Mouse (Mus musculus): ENCODE data around the gene Efhc1. TPM values are rescaled to one million over a fixed set of nuclear protein-coding genes. Genes with fewer than 3 reads are reported as not detected.

Efhc1 gene
- total RNA-seq, 1 experiment from 2014 or later: 1.7 TPM

GRCm38 (mm10) chr1:21007941-21008701 lies 56.7 kb downstream of the Efhc1 start:
- no peak for DNase-seq

GRCm38 (mm10) chr1:21008891-21009290 lies 57.5 kb downstream of the Efhc1 start:
- DNase-seq: peak; percentile 66

GRCm38 (mm10) chr1:21010282-21010800 lies 58.9 kb downstream of the Efhc1 start:
- no peak for DNase-seq

- peak; percentile 91 for DNase-seq
Observed at GRCm38 (mm10) chr1:21014463-21014862, 63.0 kb downstream of the Efhc1 start.

- DNase-seq: no peak
Observed at GRCm38 (mm10) chr1:21023101-21023500, 71.7 kb downstream of the Efhc1 start.

- DNase-seq: no peak
Observed at GRCm38 (mm10) chr1:21025203-21025602, 73.8 kb downstream of the Efhc1 start.

- no peak for DNase-seq
Observed at GRCm38 (mm10) chr1:21026534-21026933, 75.1 kb downstream of the Efhc1 start.

GRCm38 (mm10) chr1:21029000-21029399 lies 77.6 kb downstream of the Efhc1 start:
- DNase-seq: no peak

GRCm38 (mm10) chr1:21031650-21032049 lies 80.2 kb downstream of the Efhc1 start:
- DNase-seq: no peak

- DNase-seq: no peak
Observed at GRCm38 (mm10) chr1:21033065-21033791, 81.8 kb downstream of the Efhc1 start.

GRCm38 (mm10) chr1:21033792-21034119 lies 82.3 kb downstream of the Efhc1 start:
- DNase-seq: no peak

GRCm38 (mm10) chr1:21035878-21036277 lies 84.5 kb downstream of the Efhc1 start:
- no peak for DNase-seq

- no peak for DNase-seq
Observed at GRCm38 (mm10) chr1:21037881-21038601, 86.6 kb downstream of the Efhc1 start.

GRCm38 (mm10) chr1:21039564-21039963 lies 88.1 kb downstream of the Efhc1 start:
- DNase-seq: no peak

- no peak for DNase-seq
Observed at GRCm38 (mm10) chr1:21040173-21040572, 88.7 kb downstream of the Efhc1 start.

Other genes with a start within 250 kb of the Efhc1 start
- not detected in 2 replicates for gene Il17a, start 220.7 kb upstream of the Efhc1 start, total RNA-seq (2021)
- not detected in 2 replicates for gene Il17f, start 161.0 kb upstream of the Efhc1 start, total RNA-seq (2021)
- gene Mcm3, start 131.3 kb upstream of the Efhc1 start, total RNA-seq (2021): 35.1 and 41.6 TPM in 2 replicates
- gene Paqr8, start 61.0 kb upstream of the Efhc1 start, total RNA-seq (2021): 25.6 and 27.5 TPM in 2 replicates
- 7.0 and 7.1 TPM in 2 replicates for gene Tram2, start 127.6 kb downstream of the Efhc1 start, total RNA-seq (2021)

Measured in adrenal gland, postnatal 14 days (tissue).